Mouse (Mus musculus) MEL (cell line): ENCODE results near the gene Atp6v1e2.

Experiments
- BHLHE40 ChIP-seq: IDR thresholded peaks from 2 replicates; pipeline ENCODE4 v1.6.1; 2012; ENCODE audit warnings: low read depth, mild to moderate bottlenecking, inconsistent platforms, low read length, improper control_type of control experiment, borderline replicate concordance
- CTCF ChIP-seq, 3 experiments: IDR thresholded peaks in 2 of 3; conservative IDR thresholded peaks in 1 of 3; 2 replicates each; pipeline ENCODE4 v1.5.1; 2011 to 2012; ENCODE audit warnings: low read length in 3 of 3, low read depth in 2 of 3, mild to moderate bottlenecking in 2 of 3, improper control_type of control experiment in 1 of 3, inconsistent platforms in 1 of 3, mixed read lengths in 1 of 3, moderate library complexity in 1 of 3; ENCODE audit not compliant: control insufficient read depth in 1 of 3, insufficient read depth in 1 of 3, poor library complexity in 1 of 3, severe bottlenecking in 1 of 3
- ELF1 ChIP-seq: IDR thresholded peaks from 2 replicates; pipeline ENCODE4 v1.6.1; 2014; ENCODE audit warnings: low read depth, mild to moderate bottlenecking, inconsistent platforms, low read length, improper control_type of control experiment, moderate library complexity
- HCFC1 ChIP-seq: IDR thresholded peaks from 2 replicates; pipeline ENCODE4 v1.6.1; 2012; ENCODE audit warnings: low read depth, mild to moderate bottlenecking, inconsistent platforms, low read length, improper control_type of control experiment, moderate library complexity
- MAX ChIP-seq: IDR thresholded peaks from 2 replicates; pipeline ENCODE4 v1.6.1; 2011; ENCODE audit warnings: low read length, improper control_type of control experiment
- NELFE ChIP-seq: IDR thresholded peaks from 2 replicates; pipeline ENCODE4 v1.6.1; 2011; ENCODE audit warnings: low read depth, low read length, improper control_type of control experiment
- POLR2A ChIP-seq, 2 experiments: IDR thresholded peaks; 2 replicates each; pipeline ENCODE4 v1.6.1; 2011 to 2012; ENCODE audit warnings: low read length in 2 of 2, mild to moderate bottlenecking in 2 of 2, control low read depth in 1 of 2, improper control_type of control experiment in 1 of 2, low read depth in 1 of 2, moderate library complexity in 1 of 2; ENCODE audit not compliant: control insufficient read depth in 1 of 2, insufficient read depth in 1 of 2, poor library complexity in 1 of 2
- SIN3A ChIP-seq: IDR thresholded peaks from 2 replicates; pipeline ENCODE4 v1.6.1; 2012; ENCODE audit warnings: low read length, improper control_type of control experiment, inconsistent platforms
- TAL1 ChIP-seq: IDR thresholded peaks from 2 replicates; pipeline ENCODE4 v1.6.1; 2012; ENCODE audit warnings: mild to moderate bottlenecking, inconsistent platforms, low read length, moderate library complexity, mixed read lengths
- ZMIZ1 ChIP-seq: IDR thresholded peaks from 2 replicates; pipeline ENCODE4 v1.6.1; 2012; ENCODE audit warnings: low read depth, mild to moderate bottlenecking, inconsistent platforms, low read length, improper control_type of control experiment, moderate library complexity

- TF ChIP-seq POLR2A (IDR thresholded peaks at IDR 0.05; ENCODE audit: control insufficient read depth in 1 of 2, insufficient read depth in 1 of 2, low read depth in 1 of 2, low read length in 2 of 2, poor library complexity in 1 of 2): no peak
- TF ChIP-seq HCFC1: no peak
- no peak for TF ChIP-seq CTCF (IDR thresholded peaks at IDR 0.05 in 2 of 3, conservative IDR thresholded peaks at IDR 0.05 in 1 of 3; ENCODE audit: control insufficient read depth in 1 of 3, insufficient read depth in 1 of 3, low read depth in 2 of 3, low read length in 3 of 3, poor library complexity in 1 of 3, severe bottlenecking in 1 of 3)
- TF ChIP-seq MAX: no peak
- TF ChIP-seq NELFE: no peak
- TF ChIP-seq TAL1: no peak
- TF ChIP-seq ZMIZ1: no peak
- TF ChIP-seq SIN3A: no peak
- TF ChIP-seq BHLHE40: no peak
- TF ChIP-seq ELF1: no peak
These were observed 20.9 kb downstream of the Atp6v1e2 start for GRCm38 (mm10) chr17:86926836-86927235.
